Mouse (Mus musculus): ENCODE measurements around the gene Lim2. TPM values are rescaled to one million over a fixed set of nuclear protein-coding genes. Genes with fewer than 3 reads are reported as not detected.

The Lim2 gene
- total RNA-seq, 2 experiments from 2014 or later: not detected

- no peak for ATAC-seq (replicated peaks; ENCODE audit: low FRiP score, poor library complexity, severe bottlenecking)
Observed at GRCm38 (mm10) chr7:43483236-43483635, 55.8 kb downstream of the Lim2 start.

Other genes with a start within 250 kb of the Lim2 start
- 8.2 and 11.7 TPM in 2 replicates for gene Zfp715, start 114.4 kb upstream of the Lim2 start, total RNA-seq (2015; ENCODE audit: low replicate concordance)
- 2.6 and 3.0 TPM in 2 replicates for gene Zfp715, start 114.4 kb upstream of the Lim2 start, total RNA-seq (2017; ENCODE audit: low replicate concordance)
- 2.3 and 7.7 TPM in 2 replicates for gene Siglecf, start 76.3 kb upstream of the Lim2 start, total RNA-seq (2015; ENCODE audit: low replicate concordance)
- 6.0 and 6.6 TPM in 2 replicates for gene Siglecf, start 76.3 kb upstream of the Lim2 start, total RNA-seq (2017; ENCODE audit: low replicate concordance)
- 7.7 and 37.9 TPM in 2 replicates for gene Siglecg, start 19.5 kb upstream of the Lim2 start, total RNA-seq (2015; ENCODE audit: low replicate concordance)
- 5.2 and 10.9 TPM in 2 replicates for gene Siglecg, start 19.5 kb upstream of the Lim2 start, total RNA-seq (2017; ENCODE audit: low replicate concordance)
- 157 and 163 TPM in 2 replicates for gene Nkg7, start 9.4 kb downstream of the Lim2 start, total RNA-seq (2015; ENCODE audit: low replicate concordance)
- gene Nkg7, start 9.4 kb downstream of the Lim2 start, total RNA-seq (2017; ENCODE audit: low replicate concordance): 21.2 and 38.3 TPM in 2 replicates
- gene Cldnd2, start 13.1 kb downstream of the Lim2 start, total RNA-seq (2015; ENCODE audit: low replicate concordance): not detected in 2 replicates
- not detected in 2 replicates for gene Cldnd2, start 13.1 kb downstream of the Lim2 start, total RNA-seq (2017; ENCODE audit: low replicate concordance)
- gene Etfb, start 16.4 kb downstream of the Lim2 start, total RNA-seq (2015; ENCODE audit: low replicate concordance): 38.8 and 72.3 TPM in 2 replicates
- 73.2 and 98.0 TPM in 2 replicates for gene Etfb, start 16.4 kb downstream of the Lim2 start, total RNA-seq (2017; ENCODE audit: low replicate concordance)
- not detected in 2 replicates for gene Gm45233, start 16.5 kb downstream of the Lim2 start, total RNA-seq (2015; ENCODE audit: low replicate concordance)
- gene Gm45233, start 16.5 kb downstream of the Lim2 start, total RNA-seq (2017; ENCODE audit: low replicate concordance): not detected in 2 replicates
- gene Vsig10l, start 35.5 kb downstream of the Lim2 start, total RNA-seq (2015; ENCODE audit: low replicate concordance): 2.5 and 3.7 TPM in 2 replicates
- gene Vsig10l, start 35.5 kb downstream of the Lim2 start, total RNA-seq (2017; ENCODE audit: low replicate concordance): 1.3 and 1.4 TPM in 2 replicates
- not detected in 2 replicates for gene Iglon5, start 62.4 kb downstream of the Lim2 start, total RNA-seq (2015; ENCODE audit: low replicate concordance)
- not detected in 2 replicates for gene Iglon5, start 62.4 kb downstream of the Lim2 start, total RNA-seq (2017; ENCODE audit: low replicate concordance)
- not detected in 2 replicates for gene 4931406B18Rik, start 78.3 kb downstream of the Lim2 start, total RNA-seq (2015; ENCODE audit: low replicate concordance)
- not detected in 2 replicates for gene 4931406B18Rik, start 78.3 kb downstream of the Lim2 start, total RNA-seq (2017; ENCODE audit: low replicate concordance)
- gene Cd33, start 116.8 kb downstream of the Lim2 start, total RNA-seq (2015; ENCODE audit: low replicate concordance): 20.8 and 23.8 TPM in 2 replicates
- 9.1 and 12.0 TPM in 2 replicates for gene Cd33, start 116.8 kb downstream of the Lim2 start, total RNA-seq (2017; ENCODE audit: low replicate concordance)
- 0.84 TPM in 1 of 2 replicates, not detected in the other for gene Zfp658, start 134.6 kb downstream of the Lim2 start, total RNA-seq (2015; ENCODE audit: low replicate concordance)
- gene Zfp658, start 134.6 kb downstream of the Lim2 start, total RNA-seq (2017; ENCODE audit: low replicate concordance): 0.70 TPM in 1 of 2 replicates, not detected in the other
- gene Zfp719, start 151.9 kb downstream of the Lim2 start, total RNA-seq (2015; ENCODE audit: low replicate concordance): 0.19 and 4.6 TPM in 2 replicates
- 1.1 and 2.2 TPM in 2 replicates for gene Zfp719, start 151.9 kb downstream of the Lim2 start, total RNA-seq (2017; ENCODE audit: low replicate concordance)
- not detected in 2 replicates for gene Zfp819, start 179.5 kb downstream of the Lim2 start, total RNA-seq (2015; ENCODE audit: low replicate concordance)
- gene Zfp819, start 179.5 kb downstream of the Lim2 start, total RNA-seq (2017; ENCODE audit: low replicate concordance): not detected in 2 replicates
- gene Ceacam18, start 207.0 kb downstream of the Lim2 start, total RNA-seq (2015; ENCODE audit: low replicate concordance): not detected in 2 replicates
- not detected in 2 replicates for gene Ceacam18, start 207.0 kb downstream of the Lim2 start, total RNA-seq (2017; ENCODE audit: low replicate concordance)
- gene Siglece, start 232.5 kb downstream of the Lim2 start, total RNA-seq (2015; ENCODE audit: low replicate concordance): 4.0 and 8.8 TPM in 2 replicates
- 5.5 and 6.4 TPM in 2 replicates for gene Siglece, start 232.5 kb downstream of the Lim2 start, total RNA-seq (2017; ENCODE audit: low replicate concordance)
- 1.0 TPM in 1 of 2 replicates, not detected in the other for gene Ctu1, start 244.3 kb downstream of the Lim2 start, total RNA-seq (2015; ENCODE audit: low replicate concordance)
- gene Ctu1, start 244.3 kb downstream of the Lim2 start, total RNA-seq (2017; ENCODE audit: low replicate concordance): 0.42 and 1.6 TPM in 2 replicates